Mouse (Mus musculus): Measurements from ENCODE around the gene Mtx2. TPM values are rescaled to one million over a fixed set of nuclear protein-coding genes. Genes with fewer than 3 reads are reported as not detected.

Gene Mtx2
- polyA plus RNA-seq, 2 experiments: 72.4 to 121 TPM

- 0 out of 2 replicates have a peak, but pooled peaks cover 3% of the 10 kb centered on the region for H3K4me1 ChIP-seq (ENCODE audit: control insufficient read depth, insufficient read depth, low read length)
- TF ChIP-seq POLR2A (IDR thresholded peaks at IDR 0.05; ENCODE audit: borderline replicate concordance, extremely low read depth, insufficient read depth, insufficient read length): no peak
- no peaks in the 10 kb centered on the region for H3K27me3 ChIP-seq (ENCODE audit: control insufficient read depth, insufficient read depth, low read length)
- H3K4me3 ChIP-seq (replicated peaks; ENCODE audit: low read length): no peak overlapping the region
- peak; percentile 73 for DNase-seq (ENCODE audit: low spot score)
- H3K9ac ChIP-seq (ENCODE audit: low read depth, low read length, severe bottlenecking): no peak overlapping the region
- H3K36me3 ChIP-seq (ENCODE audit: control insufficient read depth, insufficient read depth, low read length): no peaks in the 10 kb centered on the region
- no peak overlapping the region for H3K27ac ChIP-seq (replicated peaks; ENCODE audit: low read depth, low read length)
- no peak overlapping the region for H3K4me2 ChIP-seq (replicated peaks; ENCODE audit: low read depth, low read length, severe bottlenecking)
- peak; percentile 37 for ATAC-seq (ENCODE audit: low FRiP score, low read depth)
- no peaks in the 10 kb centered on the region for H3K9me3 ChIP-seq (ENCODE audit: control insufficient read depth, low read length)
- 22% methylated on average over 2 of the region's 2 CpGs for WGBS
These were observed 68.5 kb downstream of the Mtx2 start for GRCm38 (mm10) chr2:74894061-74894460.

- WGBS: 19% methylated on average over 5 of the region's 5 CpGs
- no peak overlapping the region for H3K9ac ChIP-seq (ENCODE audit: low read depth, low read length, severe bottlenecking)
- no peak overlapping the region for H3K4me2 ChIP-seq (replicated peaks; ENCODE audit: low read depth, low read length, severe bottlenecking)
- no peaks in the 10 kb centered on the region for H3K36me3 ChIP-seq (ENCODE audit: control insufficient read depth, insufficient read depth, low read length)
- H3K27me3 ChIP-seq (ENCODE audit: control insufficient read depth, insufficient read depth, low read length): no peaks in the 10 kb centered on the region
- no peak overlapping the region for H3K4me3 ChIP-seq (replicated peaks; ENCODE audit: low read length)
- TF ChIP-seq POLR2A (IDR thresholded peaks at IDR 0.05; ENCODE audit: borderline replicate concordance, extremely low read depth, insufficient read depth, insufficient read length): no peak
- DNase-seq (ENCODE audit: low spot score) (no peak), ATAC-seq (ENCODE audit: low FRiP score, low read depth) (no peak)
- no peak overlapping the region for H3K27ac ChIP-seq (replicated peaks; ENCODE audit: low read depth, low read length)
- H3K9me3 ChIP-seq (ENCODE audit: control insufficient read depth, low read length): no peaks in the 10 kb centered on the region
- 0 out of 2 replicates have a peak, but pooled peaks cover 5% of the 10 kb centered on the region for H3K4me1 ChIP-seq (ENCODE audit: control insufficient read depth, insufficient read depth, low read length)
These were observed 74.4 kb downstream of the Mtx2 start for GRCm38 (mm10) chr2:74899973-74900372.

- Histone ChIP-seq H3K9ac (ENCODE audit: low read depth, low read length, severe bottlenecking) (no peak overlapping the region), H3K4me1 (ENCODE audit: control insufficient read depth, insufficient read depth, low read length) (0 out of 2 replicates have a peak, but pooled peaks cover 5% of the 10 kb centered on the region), H3K4me2 (replicated peaks; ENCODE audit: low read depth, low read length, severe bottlenecking) (no peak overlapping the region), H3K36me3 (ENCODE audit: control insufficient read depth, insufficient read depth, low read length) (no peaks in the 10 kb centered on the region), H3K27me3 (ENCODE audit: control insufficient read depth, insufficient read depth, low read length) (no peaks in the 10 kb centered on the region), H3K9me3 (ENCODE audit: control insufficient read depth, low read length) (no peaks in the 10 kb centered on the region), H3K27ac (replicated peaks; ENCODE audit: low read depth, low read length) (no peak overlapping the region), H3K4me3 (replicated peaks; ENCODE audit: low read length) (no peak overlapping the region)
- DNase-seq (ENCODE audit: low spot score): no peak
- no peak for ATAC-seq (ENCODE audit: low FRiP score, low read depth)
- no peak for TF ChIP-seq POLR2A (IDR thresholded peaks at IDR 0.05; ENCODE audit: borderline replicate concordance, extremely low read depth, insufficient read depth, insufficient read length)
- WGBS: 40% methylated on average over 3 of the region's 3 CpGs
These were observed 76.2 kb downstream of the Mtx2 start for GRCm38 (mm10) chr2:74901764-74902295.

GRCm38 (mm10) chr2:74907368-74908291 is 82.0 kb downstream of the Mtx2 start:
- DNase-seq (ENCODE audit: low spot score) (peak; percentile 54), ATAC-seq (ENCODE audit: low FRiP score, low read depth) (no peak)
- 61% methylated on average over 19 of the region's 19 CpGs for WGBS
- Histone ChIP-seq H3K9me3 (ENCODE audit: control insufficient read depth, low read length) (no peaks in the 10 kb centered on the region), H3K27me3 (ENCODE audit: control insufficient read depth, insufficient read depth, low read length) (no peaks in the 10 kb centered on the region), H3K4me2 (replicated peaks; ENCODE audit: low read depth, low read length, severe bottlenecking) (no peak overlapping the region), H3K4me3 (replicated peaks; ENCODE audit: low read length) (no peak overlapping the region), H3K27ac (replicated peaks; ENCODE audit: low read depth, low read length) (no peak overlapping the region), H3K4me1 (ENCODE audit: control insufficient read depth, insufficient read depth, low read length) (peaks cover 3% of the 10 kb centered on the region; the same call in 1 of the 2 replicates), H3K9ac (ENCODE audit: low read depth, low read length, severe bottlenecking) (no peak overlapping the region), H3K36me3 (ENCODE audit: control insufficient read depth, insufficient read depth, low read length) (no peaks in the 10 kb centered on the region)
- TF ChIP-seq POLR2A (IDR thresholded peaks at IDR 0.05; ENCODE audit: borderline replicate concordance, extremely low read depth, insufficient read depth, insufficient read length): no peak

- Histone ChIP-seq H3K4me2 (replicated peaks; ENCODE audit: low read depth, low read length, severe bottlenecking) (no peak overlapping the region), H3K9me3 (ENCODE audit: control insufficient read depth, low read length) (no peaks in the 10 kb centered on the region), H3K36me3 (ENCODE audit: control insufficient read depth, insufficient read depth, low read length) (no peaks in the 10 kb centered on the region), H3K27me3 (ENCODE audit: control insufficient read depth, insufficient read depth, low read length) (no peaks in the 10 kb centered on the region), H3K4me1 (ENCODE audit: control insufficient read depth, insufficient read depth, low read length) (peaks cover 3% of the 10 kb centered on the region; the same call in 1 of the 2 replicates), H3K9ac (ENCODE audit: low read depth, low read length, severe bottlenecking) (no peak overlapping the region), H3K27ac (replicated peaks; ENCODE audit: low read depth, low read length) (no peak overlapping the region), H3K4me3 (replicated peaks; ENCODE audit: low read length) (no peak overlapping the region)
- DNase-seq (ENCODE audit: low spot score): no peak
- TF ChIP-seq POLR2A (IDR thresholded peaks at IDR 0.05; ENCODE audit: borderline replicate concordance, extremely low read depth, insufficient read depth, insufficient read length): no peak
- 76% methylated on average over 7 of the region's 7 CpGs for WGBS
- no peak for ATAC-seq (ENCODE audit: low FRiP score, low read depth)
These were observed 86.4 kb downstream of the Mtx2 start for GRCm38 (mm10) chr2:74912031-74912430.

All from limb, embryonic 14.5 days (tissue).